Mouse (Mus musculus): ENCODE data around the gene Arl2bp.
A peak's percentile ranks its signal among the peaks of the same experiment; 100 is the strongest.

The Arl2bp gene

GRCm38 (mm10) chr8:94666456-94667308 lies at the start of gene Arl2bp:
Gene Arl2bp, plus strand, starts transcription at chr8:94666600.
- DNase-seq (ENCODE audit: low spot score), result peak; percentile 93

GRCm38 (mm10) chr8:94624885-94625284 lies 41.5 kb upstream of the Arl2bp start:
- DNase-seq (ENCODE audit: low spot score), result no peak

- no peak for DNase-seq (ENCODE audit: low spot score)
Measured at GRCm38 (mm10) chr8:94633564-94634194, 32.7 kb upstream of the Arl2bp start.

- DNase-seq (ENCODE audit: low spot score), result no peak
Measured at GRCm38 (mm10) chr8:94634211-94634610, 32.2 kb upstream of the Arl2bp start.

GRCm38 (mm10) chr8:94641183-94641582 lies 25.2 kb upstream of the Arl2bp start:
- no peak for DNase-seq (ENCODE audit: low spot score)

- no peak for DNase-seq (ENCODE audit: low spot score)
Measured at GRCm38 (mm10) chr8:94641938-94642337, 24.5 kb upstream of the Arl2bp start.

GRCm38 (mm10) chr8:94645202-94645601 lies 21.2 kb upstream of the Arl2bp start:
- no peak for DNase-seq (ENCODE audit: low spot score)

GRCm38 (mm10) chr8:94646165-94646564 lies 20.2 kb upstream of the Arl2bp start:
- no peak for DNase-seq (ENCODE audit: low spot score)

- DNase-seq (ENCODE audit: low spot score), result no peak
Measured at GRCm38 (mm10) chr8:94649496-94649895, 16.9 kb upstream of the Arl2bp start.

- no peak for DNase-seq (ENCODE audit: low spot score)
Measured at GRCm38 (mm10) chr8:94652951-94653350, 13.4 kb upstream of the Arl2bp start.

GRCm38 (mm10) chr8:94654994-94655393 lies 11.4 kb upstream of the Arl2bp start:
- DNase-seq (ENCODE audit: low spot score), result no peak

- no peak for DNase-seq (ENCODE audit: low spot score)
Measured at GRCm38 (mm10) chr8:94658031-94658430, 8.4 kb upstream of the Arl2bp start.

- no peak for DNase-seq (ENCODE audit: low spot score)
Measured at GRCm38 (mm10) chr8:94660418-94660817, 6.0 kb upstream of the Arl2bp start.

GRCm38 (mm10) chr8:94664722-94665121 lies 1.7 kb upstream of the Arl2bp start:
- no peak for DNase-seq (ENCODE audit: low spot score)

- DNase-seq (ENCODE audit: low spot score), result no peak
Measured at GRCm38 (mm10) chr8:94674384-94674783, 8.0 kb downstream of the Arl2bp start.

- DNase-seq (ENCODE audit: low spot score), result no peak
Measured at GRCm38 (mm10) chr8:94675923-94676322, 9.5 kb downstream of the Arl2bp start.

- no peak for DNase-seq (ENCODE audit: low spot score)
Measured at GRCm38 (mm10) chr8:94678582-94678981, 12.2 kb downstream of the Arl2bp start.

GRCm38 (mm10) chr8:94680414-94680813 lies 14.0 kb downstream of the Arl2bp start:
- DNase-seq (ENCODE audit: low spot score), result no peak

GRCm38 (mm10) chr8:94682732-94683524 lies 16.5 kb downstream of the Arl2bp start:
- DNase-seq (ENCODE audit: low spot score), result no peak

GRCm38 (mm10) chr8:94684287-94684686 lies 17.9 kb downstream of the Arl2bp start:
- DNase-seq (ENCODE audit: low spot score), result no peak

GRCm38 (mm10) chr8:94685953-94686352 lies 19.6 kb downstream of the Arl2bp start:
- DNase-seq (ENCODE audit: low spot score), result no peak

- no peak for DNase-seq (ENCODE audit: low spot score)
Measured at GRCm38 (mm10) chr8:94694701-94695100, 28.3 kb downstream of the Arl2bp start.

Data from ovary, adult 18-20 months (tissue).